Mouse (Mus musculus): ENCODE data around the gene Hoxd13. TPM values are rescaled to one million over a fixed set of nuclear protein-coding genes. Genes with fewer than 3 reads are reported as not detected.
A peak's percentile ranks its signal among the peaks of the same experiment; 100 is the strongest.

The Hoxd13 gene
- polyA plus RNA-seq, 1 experiment from 2014 or later: not detected

- H3K36me3 ChIP-seq (ENCODE audit: control insufficient read depth, insufficient read depth, low read length): no peaks in the 10 kb centered on the region
- DNase-seq (ENCODE audit: low spot score) (peak; percentile 76), ATAC-seq (replicated peaks; ENCODE audit: low FRiP score) (peak; percentile 63)
- peak overlapping the region; percentile 28 for H3K4me3 ChIP-seq (ENCODE audit: low read depth, low read length)
- H3K27me3 ChIP-seq (ENCODE audit: control insufficient read depth, insufficient read depth, low read length): peaks cover 95% of the 10 kb centered on the region
- H3K27ac ChIP-seq (ENCODE audit: low read depth, low read length): no peak overlapping the region
- under 1% methylated on average over 63 of the region's 74 CpGs for WGBS
- H3K4me1 ChIP-seq (replicated peaks; ENCODE audit: control insufficient read depth, insufficient read depth, low read length): peaks cover 9% of the 10 kb centered on the region; the same call in 1 of the 2 replicates
- peak overlapping the region; percentile 50 for H3K4me2 ChIP-seq (ENCODE audit: low read depth, low read length, severe bottlenecking)
- H3K9ac ChIP-seq (ENCODE audit: low read length): no peak overlapping the region
- no peaks in the 10 kb centered on the region for H3K9me3 ChIP-seq (ENCODE audit: control insufficient read depth, low read length)
Measured at GRCm38 (mm10) chr2:74668370-74669229, 490 bp downstream of the Hoxd13 start.

- no peak overlapping the region for H3K9ac ChIP-seq (ENCODE audit: low read length)
- peaks cover 9% of the 10 kb centered on the region; the same call in 1 of the 2 replicates for H3K4me1 ChIP-seq (replicated peaks; ENCODE audit: control insufficient read depth, insufficient read depth, low read length)
- 0% methylated on average over 3 of the region's 3 CpGs for WGBS
- H3K27me3 ChIP-seq (ENCODE audit: control insufficient read depth, insufficient read depth, low read length): peaks cover 95% of the 10 kb centered on the region
- ATAC-seq (replicated peaks; ENCODE audit: low FRiP score) (no peak), DNase-seq (ENCODE audit: low spot score) (peak; percentile 31)
- H3K27ac ChIP-seq (ENCODE audit: low read depth, low read length): no peak overlapping the region
- H3K4me3 ChIP-seq (ENCODE audit: low read depth, low read length): no peak overlapping the region
- no peaks in the 10 kb centered on the region for H3K36me3 ChIP-seq (ENCODE audit: control insufficient read depth, insufficient read depth, low read length)
- no peak overlapping the region for H3K4me2 ChIP-seq (ENCODE audit: low read depth, low read length, severe bottlenecking)
- no peaks in the 10 kb centered on the region for H3K9me3 ChIP-seq (ENCODE audit: control insufficient read depth, low read length)
Measured at GRCm38 (mm10) chr2:74669230-74669578, 1.1 kb downstream of the Hoxd13 start.

- no peaks in the 10 kb centered on the region for H3K9me3 ChIP-seq (ENCODE audit: control insufficient read depth, low read length)
- H3K4me1 ChIP-seq (replicated peaks; ENCODE audit: control insufficient read depth, insufficient read depth, low read length): peaks cover 9% of the 10 kb centered on the region; the same call in 1 of the 2 replicates
- no peak overlapping the region for H3K4me2 ChIP-seq (ENCODE audit: low read depth, low read length, severe bottlenecking)
- H3K27me3 ChIP-seq (ENCODE audit: control insufficient read depth, insufficient read depth, low read length): peaks cover 95% of the 10 kb centered on the region
- WGBS: 2% methylated on average over 14 of the region's 14 CpGs
- H3K36me3 ChIP-seq (ENCODE audit: control insufficient read depth, insufficient read depth, low read length): no peaks in the 10 kb centered on the region
- H3K27ac ChIP-seq (ENCODE audit: low read depth, low read length): no peak overlapping the region
- no peak overlapping the region for H3K4me3 ChIP-seq (ENCODE audit: low read depth, low read length)
- DNase-seq (ENCODE audit: low spot score) (peak; percentile 50), ATAC-seq (replicated peaks; ENCODE audit: low FRiP score) (no peak)
- H3K9ac ChIP-seq (ENCODE audit: low read length): no peak overlapping the region
Measured at GRCm38 (mm10) chr2:74669650-74670235, 1.6 kb downstream of the Hoxd13 start.

GRCm38 (mm10) chr2:74670632-74671188 is 2.6 kb downstream of the Hoxd13 start:
- H3K4me1 ChIP-seq (replicated peaks; ENCODE audit: control insufficient read depth, insufficient read depth, low read length): peaks cover 9% of the 10 kb centered on the region; the same call in 1 of the 2 replicates
- DNase-seq (ENCODE audit: low spot score): peak; percentile 14
- no peaks in the 10 kb centered on the region for H3K36me3 ChIP-seq (ENCODE audit: control insufficient read depth, insufficient read depth, low read length)
- no peaks in the 10 kb centered on the region for H3K9me3 ChIP-seq (ENCODE audit: control insufficient read depth, low read length)
- WGBS: 2% methylated on average over 3 of the region's 3 CpGs
- no peak for ATAC-seq (replicated peaks; ENCODE audit: low FRiP score)
- no peak overlapping the region for H3K4me2 ChIP-seq (ENCODE audit: low read depth, low read length, severe bottlenecking)
- no peak overlapping the region for H3K4me3 ChIP-seq (ENCODE audit: low read depth, low read length)
- peaks cover 96% of the 10 kb centered on the region for H3K27me3 ChIP-seq (ENCODE audit: control insufficient read depth, insufficient read depth, low read length)
- H3K9ac ChIP-seq (ENCODE audit: low read length): no peak overlapping the region
- H3K27ac ChIP-seq (ENCODE audit: low read depth, low read length): no peak overlapping the region

- no peak overlapping the region for H3K9ac ChIP-seq (ENCODE audit: low read length)
- peaks cover 98% of the 10 kb centered on the region for H3K27me3 ChIP-seq (ENCODE audit: control insufficient read depth, insufficient read depth, low read length)
- no peak overlapping the region for H3K4me3 ChIP-seq (ENCODE audit: low read depth, low read length)
- ATAC-seq (replicated peaks; ENCODE audit: low FRiP score) (no peak), DNase-seq (ENCODE audit: low spot score) (peak; percentile 33)
- H3K4me1 ChIP-seq (replicated peaks; ENCODE audit: control insufficient read depth, insufficient read depth, low read length): peaks cover 9% of the 10 kb centered on the region; the same call in 1 of the 2 replicates
- 5% methylated on average over 5 of the region's 5 CpGs for WGBS
- H3K4me2 ChIP-seq (ENCODE audit: low read depth, low read length, severe bottlenecking): no peak overlapping the region
- H3K36me3 ChIP-seq (ENCODE audit: control insufficient read depth, insufficient read depth, low read length): no peaks in the 10 kb centered on the region
- H3K27ac ChIP-seq (ENCODE audit: low read depth, low read length): no peak overlapping the region
- H3K9me3 ChIP-seq (ENCODE audit: control insufficient read depth, low read length): no peaks in the 10 kb centered on the region
Measured at GRCm38 (mm10) chr2:74671847-74672246, 3.7 kb downstream of the Hoxd13 start.

GRCm38 (mm10) chr2:74672481-74673362 is 4.6 kb downstream of the Hoxd13 start:
- ATAC-seq (replicated peaks; ENCODE audit: low FRiP score) (peak; percentile 47; the same call in 1 of the 2 replicates), DNase-seq (ENCODE audit: low spot score) (peak; percentile 87)
- no peak overlapping the region for H3K27ac ChIP-seq (ENCODE audit: low read depth, low read length)
- H3K27me3 ChIP-seq (ENCODE audit: control insufficient read depth, insufficient read depth, low read length): peaks cover 98% of the 10 kb centered on the region
- H3K4me1 ChIP-seq (replicated peaks; ENCODE audit: control insufficient read depth, insufficient read depth, low read length): peaks cover 9% of the 10 kb centered on the region; the same call in 1 of the 2 replicates
- peak overlapping the region; percentile 7; the same call in 1 of the 2 replicates for H3K4me3 ChIP-seq (ENCODE audit: low read depth, low read length)
- H3K9ac ChIP-seq (ENCODE audit: low read length): no peak overlapping the region
- no peaks in the 10 kb centered on the region for H3K9me3 ChIP-seq (ENCODE audit: control insufficient read depth, low read length)
- peak overlapping the region; percentile 35 for H3K4me2 ChIP-seq (ENCODE audit: low read depth, low read length, severe bottlenecking)
- H3K36me3 ChIP-seq (ENCODE audit: control insufficient read depth, insufficient read depth, low read length): no peaks in the 10 kb centered on the region
- under 1% methylated on average over 40 of the region's 40 CpGs for WGBS

- H3K9me3 ChIP-seq (ENCODE audit: control insufficient read depth, low read length): no peaks in the 10 kb centered on the region
- no peak overlapping the region for H3K27ac ChIP-seq (ENCODE audit: low read depth, low read length)
- no peaks in the 10 kb centered on the region for H3K36me3 ChIP-seq (ENCODE audit: control insufficient read depth, insufficient read depth, low read length)
- no peak overlapping the region for H3K9ac ChIP-seq (ENCODE audit: low read length)
- ATAC-seq (replicated peaks; ENCODE audit: low FRiP score) (no peak), DNase-seq (ENCODE audit: low spot score) (peak; percentile 63)
- H3K4me1 ChIP-seq (replicated peaks; ENCODE audit: control insufficient read depth, insufficient read depth, low read length): peaks cover 4% of the 10 kb centered on the region; the same call in 1 of the 2 replicates
- peaks cover 98% of the 10 kb centered on the region for H3K27me3 ChIP-seq (ENCODE audit: control insufficient read depth, insufficient read depth, low read length)
- no peak overlapping the region for H3K4me2 ChIP-seq (ENCODE audit: low read depth, low read length, severe bottlenecking)
- H3K4me3 ChIP-seq (ENCODE audit: low read depth, low read length): no peak overlapping the region
- under 1% methylated on average over 24 of the region's 24 CpGs for WGBS
Measured at GRCm38 (mm10) chr2:74673835-74674425, 5.8 kb downstream of the Hoxd13 start.
